Mouse (Mus musculus) embryonic facial prominence, embryonic 12.5 days (tissue): ENCODE data around the gene Irx6. TPM values are rescaled to one million over a fixed set of nuclear protein-coding genes. Genes with fewer than 3 reads are reported as not detected.

Source experiments
- ATAC-seq: fragments of 200-750 bp; cut with Nextera tagmentation; 2 replicates; pipeline ENCODE4 v1.8.0; 2017; ENCODE audit not compliant: insufficient number of reproducible peaks, insufficient read depth, low FRiP score, low TSS enrichment
- H3K27ac ChIP-seq: fragments of 300-500 bp; sonication (generic); 2 replicates; pipeline ENCODE4 v1.5.1; 2016; ENCODE audit warnings: mild to moderate bottlenecking
- H3K27me3 ChIP-seq: fragments of 300-500 bp; sonication (generic); 2 replicates; pipeline ENCODE4 v1.6.1; 2016; ENCODE audit warnings: mild to moderate bottlenecking, moderate library complexity
- H3K36me3 ChIP-seq: fragments of 300-500 bp; sonication (generic); 2 replicates; pipeline ENCODE4 v1.6.1; 2016; ENCODE audit warnings: mild to moderate bottlenecking
- H3K4me1 ChIP-seq: fragments of 300-500 bp; sonication (generic); 2 replicates; pipeline ENCODE4 v1.6.1; 2016
- H3K4me2 ChIP-seq: fragments of 300-500 bp; sonication (generic); replicated peaks from 2 replicates; pipeline ENCODE4 v1.6.1; 2016; ENCODE audit warnings: mild to moderate bottlenecking, moderate library complexity
- H3K4me3 ChIP-seq: fragments of 300-500 bp; sonication (generic); 2 replicates; pipeline ENCODE4 v1.5.1; 2016; ENCODE audit warnings: mild to moderate bottlenecking
- H3K9ac ChIP-seq: fragments of 300-500 bp; sonication (generic); 2 replicates; pipeline ENCODE4 v1.6.1; 2016; ENCODE audit warnings: mild to moderate bottlenecking, moderate library complexity
- H3K9me3 ChIP-seq: fragments of 300-500 bp; sonication (generic); 2 replicates; pipeline ENCODE4 v1.6.1; 2016; ENCODE audit warnings: mild to moderate bottlenecking, moderate library complexity
- WGBS: fragments of 180-500 bp; shearing (Covaris S2); methylation state at CpG from one replicate; pipeline ENCODE4 v1.1.7; 2016; 5-methylcytosine and 5-hydroxymethylcytosine counted together
- polyA plus RNA-seq: library from polyadenylated mRNA; unstranded; fragments of >200 nt; fragmentation: Nextera tagmentation; extraction: Ambion mirVana; gene quantifications from 2 replicates; pipeline ENCODE4 v1.2.1, GENCODE M21; 2016

Irx6 gene
- polyA plus RNA-seq, 1 experiment from 2014 or later, result 0.61 TPM

DNA sequence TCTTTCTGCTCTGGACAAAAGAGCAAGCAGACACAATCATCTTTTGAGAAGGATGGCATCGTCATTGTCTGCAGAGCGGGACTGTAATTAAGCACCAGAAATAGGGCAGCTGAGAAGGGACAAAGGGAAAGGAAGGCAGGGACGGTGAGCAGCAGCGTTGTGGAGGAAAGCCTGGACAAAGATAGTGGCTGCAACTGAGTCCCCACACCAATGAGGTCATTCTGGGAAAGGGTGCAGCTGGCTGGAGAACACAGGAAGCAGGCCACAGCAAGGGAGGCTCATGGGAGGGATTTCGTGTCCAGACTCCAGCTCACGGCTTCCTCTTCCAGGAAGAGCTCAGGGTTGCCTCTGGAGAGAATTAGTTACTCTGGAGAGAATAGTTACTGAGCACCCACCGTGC, 49.9 kb downstream of the Irx6 start:
- no peak overlapping the region for H3K9ac ChIP-seq
- H3K4me1 ChIP-seq, result 0 out of 2 replicates have a peak, but pooled peaks cover 15% of the 10 kb centered on the region
- no peak overlapping the region for H3K4me2 ChIP-seq
- H3K27ac ChIP-seq, result no peak overlapping the region
- no peak overlapping the region for H3K4me3 ChIP-seq
- 0 out of 2 replicates have a peak, but pooled peaks cover 6% of the 10 kb centered on the region for H3K27me3 ChIP-seq
- no peaks in the 10 kb centered on the region for H3K36me3 ChIP-seq
- 50% methylated on average over 7 of the region's 7 CpGs for WGBS
- no peak for ATAC-seq
- no peaks in the 10 kb centered on the region for H3K9me3 ChIP-seq

DNA sequence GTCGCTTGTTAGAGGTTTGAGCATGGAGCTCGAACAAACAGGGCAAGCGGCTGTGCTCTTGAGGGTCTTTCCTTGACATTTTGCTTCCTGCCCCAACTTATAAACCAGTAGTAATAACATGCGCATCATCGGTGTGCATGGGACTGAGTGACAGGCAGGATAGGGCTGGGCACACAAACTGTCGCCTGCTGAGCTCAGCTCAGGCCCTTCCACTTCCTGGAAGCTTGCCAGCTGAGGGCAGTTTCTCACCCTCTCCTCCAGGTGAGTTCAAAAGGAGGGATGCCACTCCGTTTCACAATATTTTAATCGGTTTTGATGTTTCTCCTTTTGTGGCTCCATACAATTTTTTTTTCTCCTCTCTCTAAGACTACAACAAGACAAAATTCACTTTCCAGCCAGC, 50.3 kb downstream of the Irx6 start:
- 73% methylated on average over 8 of the region's 8 CpGs for WGBS
- no peak overlapping the region for H3K4me2 ChIP-seq
- no peaks in the 10 kb centered on the region for H3K9me3 ChIP-seq
- 0 out of 2 replicates have a peak, but pooled peaks cover 6% of the 10 kb centered on the region for H3K27me3 ChIP-seq
- no peak for ATAC-seq
- 0 out of 2 replicates have a peak, but pooled peaks cover 15% of the 10 kb centered on the region for H3K4me1 ChIP-seq
- no peak overlapping the region for H3K9ac ChIP-seq
- H3K27ac ChIP-seq, result no peak overlapping the region
- H3K36me3 ChIP-seq, result no peaks in the 10 kb centered on the region
- no peak overlapping the region for H3K4me3 ChIP-seq

Other genes with a start within 250 kb of the Irx6 start
- 203 and 209 TPM in 2 replicates for gene Mmp2, start 153.0 kb downstream of the Irx6 start, polyA plus RNA-seq
- 7.2 and 8.4 TPM in 2 replicates for gene Lpcat2, start 181.1 kb downstream of the Irx6 start, polyA plus RNA-seq
- 0.38 and 0.53 TPM in 2 replicates for gene Capns2, start 227.1 kb downstream of the Irx6 start, polyA plus RNA-seq